Mouse (Mus musculus): ENCODE data around the gene Gm20388. TPM values are rescaled to one million over a fixed set of nuclear protein-coding genes. Genes with fewer than 3 reads are reported as not detected.
A peak's percentile ranks its signal among the peaks of the same experiment; 100 is the strongest.

The Gm20388 gene
- polyA plus RNA-seq, 1 experiment = 49.7 TPM

DNA sequence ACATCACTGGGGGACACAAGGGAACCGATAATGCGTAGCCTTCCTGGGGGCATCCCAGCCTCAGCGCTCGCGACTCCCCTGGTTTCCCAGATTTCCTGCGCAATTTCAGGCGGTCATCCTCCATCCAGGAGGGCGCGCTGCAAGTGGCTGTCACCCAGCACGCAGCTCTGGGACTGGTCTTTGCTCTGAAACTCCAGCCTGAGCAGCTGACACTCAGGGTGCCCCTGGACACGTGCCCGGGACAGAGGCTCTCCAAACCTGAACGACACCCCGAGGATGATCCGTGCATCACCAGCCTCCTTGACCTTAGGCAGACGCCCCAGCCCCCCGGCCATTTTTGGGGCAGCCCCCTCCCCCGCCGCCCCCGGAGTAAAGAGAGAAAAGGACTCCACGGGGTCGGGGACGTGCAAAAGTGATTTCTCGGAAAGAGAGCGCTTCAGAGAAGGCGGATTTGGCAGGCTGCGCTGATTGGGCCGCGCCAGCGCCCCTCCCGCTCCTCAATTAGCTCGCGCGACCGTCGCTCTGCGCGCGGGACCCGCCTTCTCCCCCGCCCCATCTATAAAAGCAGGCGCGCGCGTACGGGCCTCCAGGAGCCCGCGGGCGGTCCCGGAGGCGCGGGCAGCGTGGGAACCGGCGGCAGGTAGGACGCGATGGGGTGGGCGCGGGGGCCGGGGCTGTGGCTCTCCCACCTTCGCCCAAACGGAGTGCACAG lies 825.3 kb downstream of the Gm20388 start, which contains the start of gene Irf8:
TSS of gene Irf8 (plus strand) at position 589 of the 712 bp plus-strand sequence.
- Histone ChIP-seq H3K36me3 (ENCODE audit: control insufficient read depth, insufficient read depth, low read length) (no peaks in the 10 kb centered on the region), H3K4me3 (ENCODE audit: insufficient read depth, low read depth, low read length) (peak within 1 kb of the TSS; percentile 80), H3K27me3 (replicated peaks; ENCODE audit: control insufficient read depth, insufficient read depth, low read length) (no peaks in the 10 kb centered on the region), H3K4me1 (ENCODE audit: control insufficient read depth, insufficient read depth, low read length) (0 out of 2 replicates have a peak, but pooled peaks cover 5% of the 10 kb centered on the region), H3K27ac (ENCODE audit: insufficient read depth, low read depth, low read length) (peak within 1 kb of the TSS; percentile 58)
- TF ChIP-seq CTCF (conservative IDR thresholded peaks at IDR 0.05; ENCODE audit: insufficient read depth, insufficient read length, low read depth, low read length) (peak; percentile 21; the same call in 1 of the 2 replicates), POLR2A (IDR thresholded peaks at IDR 0.05; ENCODE audit: low read depth, low read length) (peak; percentile 76)
- DNase-seq = peak; percentile 93
- WGBS = under 1% methylated on average over 62 of the region's 62 CpGs

DNA sequence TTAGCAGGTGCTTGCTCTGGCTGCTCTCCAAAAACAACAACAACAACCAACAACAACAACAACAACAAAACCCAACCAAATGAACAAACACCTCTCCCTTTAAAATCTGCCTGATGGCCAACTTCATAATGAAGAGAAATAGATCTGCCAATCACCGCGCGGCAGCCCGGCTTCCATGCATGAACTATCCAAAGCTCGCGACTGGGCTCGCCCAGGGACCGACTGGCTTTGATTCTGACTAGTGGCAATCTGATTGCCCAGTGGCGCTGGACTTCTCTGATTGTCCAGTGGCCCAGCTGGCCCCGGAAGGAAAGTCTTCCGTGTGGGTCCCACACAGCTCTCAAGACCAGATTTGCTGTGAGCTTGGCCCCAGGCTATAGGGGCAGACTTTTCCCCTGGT lies 825.8 kb downstream of the Gm20388 start:
- peak; percentile 75 for DNase-seq
- peak overlapping the region; percentile 58 for H3K27ac ChIP-seq (ENCODE audit: insufficient read depth, low read depth, low read length)

DNA sequence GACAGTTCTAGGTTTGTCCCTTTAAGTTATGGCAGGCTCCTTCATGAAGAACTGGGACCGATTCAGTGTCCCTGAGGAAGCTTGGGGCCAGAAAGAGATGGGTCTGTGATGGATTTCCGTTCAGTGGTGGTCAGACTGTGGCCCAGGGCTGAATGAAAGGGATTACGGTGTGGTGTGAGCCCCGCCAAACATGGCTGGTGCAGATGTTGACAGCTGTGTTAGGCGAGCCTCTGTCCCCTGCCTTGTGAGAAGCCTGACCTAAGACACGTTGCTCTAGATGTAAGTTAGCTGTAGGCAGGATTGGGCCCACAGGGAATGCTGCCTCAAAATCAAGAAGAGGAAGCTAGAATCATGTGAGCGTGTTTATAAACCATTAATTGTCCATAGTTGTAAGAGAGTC lies 826.5 kb downstream of the Gm20388 start:
- no peaks in the 10 kb centered on the region for H3K27me3 ChIP-seq (replicated peaks; ENCODE audit: control insufficient read depth, insufficient read depth, low read length)
- H3K4me1 ChIP-seq (ENCODE audit: control insufficient read depth, insufficient read depth, low read length) = 0 out of 2 replicates have a peak, but pooled peaks cover 5% of the 10 kb centered on the region
- DNase-seq = no peak
- H3K36me3 ChIP-seq (ENCODE audit: control insufficient read depth, insufficient read depth, low read length) = no peaks in the 10 kb centered on the region
- TF ChIP-seq CTCF (conservative IDR thresholded peaks at IDR 0.05; ENCODE audit: insufficient read depth, insufficient read length, low read depth, low read length) (no peak), POLR2A (IDR thresholded peaks at IDR 0.05; ENCODE audit: low read depth, low read length) (no peak)
- H3K4me3 ChIP-seq (ENCODE audit: insufficient read depth, low read depth, low read length) = peak overlapping the region; percentile 80; the same call in 1 of the 2 replicates
- no peak overlapping the region for H3K27ac ChIP-seq (ENCODE audit: insufficient read depth, low read depth, low read length)
- WGBS = 75% methylated on average over 7 of the region's 7 CpGs

More for the DNA sequence above, 825.8 kb downstream of the Gm20388 start:
- under 1% methylated on average over 11 of the region's 11 CpGs for WGBS
- no peaks in the 10 kb centered on the region for H3K27me3 ChIP-seq (replicated peaks; ENCODE audit: control insufficient read depth, insufficient read depth, low read length)
- H3K4me3 ChIP-seq (ENCODE audit: insufficient read depth, low read depth, low read length) = peak overlapping the region; percentile 80
- TF ChIP-seq CTCF (conservative IDR thresholded peaks at IDR 0.05; ENCODE audit: insufficient read depth, insufficient read length, low read depth, low read length) = no peak
- no peak for TF ChIP-seq POLR2A (IDR thresholded peaks at IDR 0.05; ENCODE audit: low read depth, low read length)
- H3K4me1 ChIP-seq (ENCODE audit: control insufficient read depth, insufficient read depth, low read length) = 0 out of 2 replicates have a peak, but pooled peaks cover 5% of the 10 kb centered on the region
- no peaks in the 10 kb centered on the region for H3K36me3 ChIP-seq (ENCODE audit: control insufficient read depth, insufficient read depth, low read length)

DNA sequence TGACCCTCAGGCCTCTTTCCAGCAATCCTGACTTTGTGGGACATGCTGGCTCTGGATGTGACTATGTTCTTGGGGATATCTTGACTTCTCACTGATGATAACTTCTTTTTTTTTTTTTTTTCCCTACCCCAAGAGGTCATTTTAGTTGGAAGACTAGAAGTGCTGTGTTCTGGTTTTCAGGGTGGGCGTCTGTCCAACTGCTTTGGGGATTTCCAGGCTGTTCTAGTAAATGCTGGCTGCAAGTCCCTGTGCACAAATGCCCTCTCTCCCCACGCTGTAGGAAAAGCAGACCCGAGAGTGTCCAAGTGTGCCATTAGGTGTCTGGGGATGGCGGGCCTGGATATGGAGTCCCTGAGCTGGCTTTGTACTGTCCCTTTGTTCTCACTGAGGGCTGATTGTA lies 828.1 kb downstream of the Gm20388 start:
- Histone ChIP-seq H3K4me3 (ENCODE audit: insufficient read depth, low read depth, low read length) (no peak overlapping the region; the same call in 1 of the 2 replicates), H3K4me1 (ENCODE audit: control insufficient read depth, insufficient read depth, low read length) (peaks cover 9% of the 10 kb centered on the region), H3K27ac (ENCODE audit: insufficient read depth, low read depth, low read length) (no peak overlapping the region), H3K36me3 (ENCODE audit: control insufficient read depth, insufficient read depth, low read length) (no peaks in the 10 kb centered on the region), H3K27me3 (replicated peaks; ENCODE audit: control insufficient read depth, insufficient read depth, low read length) (no peaks in the 10 kb centered on the region)
- WGBS = 53% methylated on average over 4 of the region's 4 CpGs
- TF ChIP-seq POLR2A (IDR thresholded peaks at IDR 0.05; ENCODE audit: low read depth, low read length) = no peak
- TF ChIP-seq CTCF (conservative IDR thresholded peaks at IDR 0.05; ENCODE audit: insufficient read depth, insufficient read length, low read depth, low read length) = no peak
- DNase-seq = peak; percentile 42

DNA sequence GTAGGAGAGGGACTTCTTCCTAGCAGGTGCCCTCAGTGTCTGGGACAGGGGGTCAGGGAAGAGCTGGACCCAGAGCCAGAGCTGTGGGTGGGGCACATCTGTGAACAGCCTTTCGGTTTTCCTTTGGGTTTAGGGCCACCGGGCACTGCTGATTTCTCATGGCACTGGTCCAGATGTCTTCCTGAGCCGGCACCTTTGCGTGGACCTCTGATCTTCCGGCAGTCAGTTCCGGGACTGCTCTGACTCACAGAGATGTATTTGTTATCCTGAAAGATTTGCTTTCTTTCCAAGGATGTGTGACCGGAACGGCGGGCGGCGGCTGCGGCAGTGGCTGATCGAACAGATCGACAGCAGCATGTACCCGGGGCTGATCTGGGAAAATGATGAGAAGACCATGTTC lies 828.9 kb downstream of the Gm20388 start:
- no peaks in the 10 kb centered on the region for H3K27me3 ChIP-seq (replicated peaks; ENCODE audit: control insufficient read depth, insufficient read depth, low read length)
- H3K4me3 ChIP-seq (ENCODE audit: insufficient read depth, low read depth, low read length) = peak overlapping the region; percentile 16; the same call in 1 of the 2 replicates
- peak; percentile 70 for DNase-seq
- H3K27ac ChIP-seq (ENCODE audit: insufficient read depth, low read depth, low read length) = no peak overlapping the region
- peaks cover 13% of the 10 kb centered on the region for H3K4me1 ChIP-seq (ENCODE audit: control insufficient read depth, insufficient read depth, low read length)
- TF ChIP-seq POLR2A (IDR thresholded peaks at IDR 0.05; ENCODE audit: low read depth, low read length) = no peak
- TF ChIP-seq CTCF (conservative IDR thresholded peaks at IDR 0.05; ENCODE audit: insufficient read depth, insufficient read length, low read depth, low read length) = no peak
- H3K36me3 ChIP-seq (ENCODE audit: control insufficient read depth, insufficient read depth, low read length) = no peaks in the 10 kb centered on the region
- 52% methylated on average over 15 of the region's 15 CpGs for WGBS

DNA sequence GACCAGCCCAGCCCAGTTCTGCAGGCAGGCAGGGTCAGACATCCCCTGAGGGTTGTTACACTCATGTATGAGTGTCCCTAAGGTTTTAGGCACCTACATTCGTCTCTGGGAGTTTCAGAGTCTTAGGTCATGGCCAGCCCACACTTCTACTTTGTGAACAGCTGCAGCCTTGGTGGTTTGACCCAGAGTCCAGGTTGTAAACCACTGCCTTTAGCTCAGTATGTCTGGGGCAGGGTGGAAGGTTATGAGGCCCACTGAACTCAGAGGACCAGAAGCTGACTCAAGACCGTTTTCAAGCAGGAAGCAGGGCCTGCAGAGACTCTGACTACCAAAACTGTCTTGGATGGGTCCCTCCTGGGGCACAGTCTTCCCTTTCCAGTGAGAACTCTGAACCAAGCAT lies 829.9 kb downstream of the Gm20388 start:
- no peak for DNase-seq
- TF ChIP-seq CTCF (conservative IDR thresholded peaks at IDR 0.05; ENCODE audit: insufficient read depth, insufficient read length, low read depth, low read length) (no peak), POLR2A (IDR thresholded peaks at IDR 0.05; ENCODE audit: low read depth, low read length) (no peak)
- 37% methylated on average over 2 of the region's 2 CpGs for WGBS
- peaks cover 13% of the 10 kb centered on the region for H3K4me1 ChIP-seq (ENCODE audit: control insufficient read depth, insufficient read depth, low read length)
- no peak overlapping the region for H3K4me3 ChIP-seq (ENCODE audit: insufficient read depth, low read depth, low read length)
- H3K27me3 ChIP-seq (replicated peaks; ENCODE audit: control insufficient read depth, insufficient read depth, low read length) = no peaks in the 10 kb centered on the region
- no peak overlapping the region for H3K27ac ChIP-seq (ENCODE audit: insufficient read depth, low read depth, low read length)
- H3K36me3 ChIP-seq (ENCODE audit: control insufficient read depth, insufficient read depth, low read length) = no peaks in the 10 kb centered on the region

DNA sequence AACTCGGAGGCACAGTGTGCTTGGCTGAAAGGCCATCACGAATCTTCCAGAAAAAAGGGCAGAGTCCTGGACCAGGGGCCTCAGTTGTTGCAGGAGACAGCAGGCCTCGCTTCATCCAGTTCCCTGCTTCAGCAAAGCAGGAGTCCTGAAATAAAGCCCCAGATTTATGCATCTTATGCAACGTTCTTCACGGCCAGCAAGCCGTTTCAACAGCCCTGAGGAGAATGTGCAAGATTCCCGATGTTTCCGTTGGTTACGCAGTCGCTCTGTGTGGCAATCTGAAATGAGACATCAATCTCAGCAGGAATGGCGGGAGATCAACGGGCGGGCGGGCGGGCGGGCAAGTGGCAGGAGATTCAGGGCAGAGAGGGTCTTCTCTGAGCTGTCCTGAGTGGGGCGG lies 830.4 kb downstream of the Gm20388 start:
- 86% methylated on average over 17 of the region's 17 CpGs for WGBS
- TF ChIP-seq POLR2A (IDR thresholded peaks at IDR 0.05; ENCODE audit: low read depth, low read length) (no peak), CTCF (conservative IDR thresholded peaks at IDR 0.05; ENCODE audit: insufficient read depth, insufficient read length, low read depth, low read length) (no peak)
- Histone ChIP-seq H3K4me1 (ENCODE audit: control insufficient read depth, insufficient read depth, low read length) (peaks cover 13% of the 10 kb centered on the region), H3K4me3 (ENCODE audit: insufficient read depth, low read depth, low read length) (no peak overlapping the region), H3K27ac (ENCODE audit: insufficient read depth, low read depth, low read length) (no peak overlapping the region), H3K27me3 (replicated peaks; ENCODE audit: control insufficient read depth, insufficient read depth, low read length) (no peaks in the 10 kb centered on the region), H3K36me3 (ENCODE audit: control insufficient read depth, insufficient read depth, low read length) (no peaks in the 10 kb centered on the region)
- no peak for DNase-seq

Data from kidney, adult 2 months (tissue).